Mouse (Mus musculus): ENCODE measurements around the gene Bbc3.

- TF ChIP-seq POLR2A (IDR thresholded peaks at IDR 0.05; ENCODE audit: insufficient read length, low read depth) (no peak), MYOD1 (IDR thresholded peaks at IDR 0.05; ENCODE audit: control insufficient read depth in 1 of 3, insufficient read length in 2 of 3, low read depth in 2 of 3) (no peak), MAX (IDR thresholded peaks at IDR 0.05; ENCODE audit: low read depth) (no peak), TCF12 (IDR thresholded peaks at IDR 0.05; ENCODE audit: insufficient read depth, poor library complexity, severe bottlenecking) (no peak), CEBPB (IDR thresholded peaks at IDR 0.05; ENCODE audit: insufficient read depth, poor library complexity, severe bottlenecking) (no peak)
Measured at GRCm38 (mm10) chr7:16326607-16326971, 18.4 kb downstream of the Bbc3 start.
